ENCODE assay signal across 11 mouse cellular contexts in genomic region chr11:58224313-58224712, GRCm38 (mm10). TPM values are rescaled to one million over a fixed set of nuclear protein-coding genes. Genes with fewer than 3 reads are reported as not detected.
A peak's percentile ranks its signal among the peaks of the same experiment; 100 is the strongest.
DNase-seq lines count a peak whose midpoint lies in the region; ATAC-seq and TF ChIP-seq lines count a peak whose summit lies in the region.
"Had no signal": no experiment of that assay in that cellular context is flagged by ENCODE, and none has a peak within 500 bp of the region (broad histone marks: within the 10 kb centered on the region; RNA-seq: fewer than 3 reads in every experiment).

No protein-coding gene starts in this region.

- ATAC-seq in liver, postnatal 0 days = peak; percentile 42; the same call in 1 of the 2 replicates

- no peak for TF ChIP-seq CTCF in layer of hippocampus, adult 2 months (conservative IDR thresholded peaks at IDR 0.05)
- TF ChIP-seq CTCF in liver, postnatal 0 days (IDR thresholded peaks at IDR 0.05; ENCODE audit: low read depth) = no peak

- H3K4me2 ChIP-seq in liver, postnatal 0 days (ENCODE audit: low read depth, low read length) = peak overlapping the region; percentile 33; the same call in 1 of the 2 replicates
- H3K4me2 ChIP-seq: limb, embryonic 15.5 days; stomach, embryonic 15.5 days had no signal

- no peak overlapping the region for H3K4me3 ChIP-seq in layer of hippocampus, adult 2 months
- no peak overlapping the region for H3K4me3 ChIP-seq in liver, postnatal 0 days (ENCODE audit: low read depth, low read length)
- H3K4me3 ChIP-seq: limb, embryonic 15.5 days; stomach, embryonic 15.5 days had no signal

- no peaks in the 10 kb centered on the region for H3K9me3 ChIP-seq in liver, postnatal 0 days (ENCODE audit: low read length)
- H3K9me3 ChIP-seq: limb, embryonic 15.5 days; stomach, embryonic 15.5 days had no signal

- H3K27ac ChIP-seq in layer of hippocampus, adult 2 months = peak overlapping the region; percentile 20; the same call in 1 of the 2 replicates
- peak overlapping the region; percentile 59 for H3K27ac ChIP-seq in liver, postnatal 0 days (ENCODE audit: low read depth)
- H3K27ac ChIP-seq: limb, embryonic 15.5 days; stomach, embryonic 15.5 days had no signal

- 15% methylated on average over 7 of the region's 7 CpGs for WGBS in liver, postnatal 0 days (ENCODE audit: insufficient replicate concordance)

- H3K27me3 ChIP-seq in liver, postnatal 0 days (ENCODE audit: insufficient read depth, low read length) = no peaks in the 10 kb centered on the region
- H3K27me3 ChIP-seq: limb, embryonic 15.5 days; Patski; stomach, embryonic 15.5 days had no signal

- TF ChIP-seq EP300 in liver, postnatal 0 days (IDR thresholded peaks at IDR 0.05; ENCODE audit: low read depth) = no peak

- peak in 1 of 2 experiments; percentile 31 for DNase-seq in layer of hippocampus, adult 2 months (ENCODE audit: low spot score in 2 of 2)
- DNase-seq in layer of hippocampus, adult 8-10 months (ENCODE audit: low spot score in 2 of 2) = no peak
- peak; percentile 32 to 37 for DNase-seq in heart, postnatal 36 days
- DNase-seq in liver, postnatal 0 days = peak; percentile 63
- DNase-seq in thymus, postnatal 10 days (ENCODE audit: low spot score in 2 of 2) = peak; percentile 48 to 50
- DNase-seq in embryo, embryonic 9.5 days (ENCODE audit: extremely low spot score) = no peak
- no peak for DNase-seq in ovary, postnatal 14 days (ENCODE audit: low spot score)
- DNase-seq in adrenal gland, postnatal 4 days (ENCODE audit: low spot score in 2 of 2) = no peak

- no peak overlapping the region; the same call in 1 of the 2 replicates for H3K9ac ChIP-seq in liver, postnatal 0 days (replicated peaks)
- H3K9ac ChIP-seq: limb, embryonic 15.5 days; stomach, embryonic 15.5 days had no signal

- intact Hi-C loops in heart, postnatal 36 days (cut with DNase I) = no loop called here

- H3K4me1 ChIP-seq in liver, postnatal 0 days (ENCODE audit: insufficient read depth) = peaks cover 18% of the 10 kb centered on the region
- H3K4me1 ChIP-seq: limb, embryonic 15.5 days had no signal

- H3K36me3 ChIP-seq in liver, postnatal 0 days (replicated peaks; ENCODE audit: insufficient read depth, low read length) = peaks cover 12% of the 10 kb centered on the region
- H3K36me3 ChIP-seq: limb, embryonic 15.5 days; stomach, embryonic 15.5 days had no signal

RNA-seq across cellular contexts. Expression of gene Irgm2, which starts 24.9 kb away (rescaled TPM):
- total RNA-seq in layer of hippocampus, adult 2 months (2021) = 1 to 10 TPM; 1.7 to 2.3 TPM
- 1 to 10 TPM; 2.3 to 4.6 (median 3.1) TPM for total RNA-seq in layer of hippocampus, adult 8-10 months (2022)
- total RNA-seq in heart, postnatal 36 days (2021) = 10 to 100 TPM; 10.9 to 13.7 TPM
- 17.2 and 18.2 TPM in 2 replicates for polyA plus RNA-seq in liver, postnatal 0 days (2015; fragmentation: Nextera tagmentation; extraction: Ambion mirVana)
- 10 to 100 TPM; 10.7 to 14.4 TPM for total RNA-seq in adrenal gland, postnatal 4 days (2021)

RNA-seq across cellular contexts. Expression of gene Igtp, which starts 25.0 kb away (rescaled TPM):
- 1 to 10 TPM; 1.5 to 1.9 TPM for total RNA-seq in layer of hippocampus, adult 2 months (2021)
- total RNA-seq in layer of hippocampus, adult 8-10 months (2022) = 1 to 10 TPM; 2.4 to 5.5 (median 3.6) TPM
- total RNA-seq in heart, postnatal 36 days (2021) = 1 to 10 TPM; 8.7 to 9.2 TPM
- polyA plus RNA-seq in liver, postnatal 0 days (2015; fragmentation: Nextera tagmentation; extraction: Ambion mirVana) = 42.4 and 43.7 TPM in 2 replicates
- total RNA-seq in adrenal gland, postnatal 4 days (2021) = 10 to 100 TPM in 1 of 2 experiments, 1 to 10 TPM in 1; 9.8 to 15.3 TPM

RNA-seq across cellular contexts. Expression of gene 4930438A08Rik, which starts 50.3 kb away (rescaled TPM):
- total RNA-seq in layer of hippocampus, adult 2 months (2021) = not detected
- total RNA-seq in layer of hippocampus, adult 8-10 months (2022) = not detected
- not detected for total RNA-seq in heart, postnatal 36 days (2021)
- 4.9 and 7.0 TPM in 2 replicates for polyA plus RNA-seq in liver, postnatal 0 days (2015; fragmentation: Nextera tagmentation; extraction: Ambion mirVana)
- under 1 TPM; 0.28 to 0.85 TPM for total RNA-seq in adrenal gland, postnatal 4 days (2021)
- polyA plus RNA-seq: Patski had no signal

RNA-seq across cellular contexts. Expression of gene Mrpl22, which starts 52.9 kb away (rescaled TPM):
- total RNA-seq in layer of hippocampus, adult 2 months (2021) = 10 to 100 TPM; 31.4 to 39.5 TPM
- 10 to 100 TPM; 30.8 to 33.8 (median 32.8) TPM for total RNA-seq in layer of hippocampus, adult 8-10 months (2022)
- 10 to 100 TPM; 50.3 to 53.8 TPM for total RNA-seq in heart, postnatal 36 days (2021)
- 87.7 and 87.9 TPM in 2 replicates for polyA plus RNA-seq in liver, postnatal 0 days (2015; fragmentation: Nextera tagmentation; extraction: Ambion mirVana)
- total RNA-seq in adrenal gland, postnatal 4 days (2021) = 10 to 100 TPM; 68.2 to 74.2 TPM

RNA-seq across cellular contexts. Expression of gene Gemin5, which starts 56.0 kb away (rescaled TPM):
- 10 to 100 TPM; 18.6 to 18.7 TPM for total RNA-seq in layer of hippocampus, adult 2 months (2021)
- total RNA-seq in layer of hippocampus, adult 8-10 months (2022) = 10 to 100 TPM; 19.6 to 23.5 (median 20.0) TPM
- total RNA-seq in heart, postnatal 36 days (2021) = 1 to 10 TPM; 8.3 to 9.9 TPM
- polyA plus RNA-seq in liver, postnatal 0 days (2015; fragmentation: Nextera tagmentation; extraction: Ambion mirVana) = 4.2 and 5.3 TPM in 2 replicates
- 10 to 100 TPM; 19.9 to 26.3 TPM for total RNA-seq in adrenal gland, postnatal 4 days (2021)

Comparison
In these comparisons a context has a peak if more than half of its experiments do, and no peak if none do; other contexts are left out.
1. DNase-seq: peak in heart, postnatal 36 days (2 of 2), liver, postnatal 0 days (single experiment) and thymus, postnatal 10 days (2 of 2); none in layer of hippocampus, adult 8-10 months (0 of 2), embryo, embryonic 9.5 days (single experiment), ovary, postnatal 14 days (single experiment) and adrenal gland, postnatal 4 days (0 of 2).